Mouse (Mus musculus) E14TG2a.4 (cell line): ENCODE data around the gene Unc93b1.
"Not testable (repeated sequence)": the region's sequence is repeated elsewhere in the genome, so short reads cannot be mapped to it uniquely, and the experiment has no call there.

Source experiments
- H3K27me3 ChIP-seq: 2 replicates; pipeline ENCODE4 v1.6.1; 2014; ENCODE audit warnings: low read length, control low read depth; ENCODE audit not compliant: insufficient read depth
- H3K36me3 ChIP-seq: 2 replicates; pipeline ENCODE4 v1.6.1; 2014; ENCODE audit warnings: low read length, control low read depth; ENCODE audit not compliant: insufficient read depth
- H3K4me1 ChIP-seq: replicated peaks from 2 replicates; pipeline ENCODE4 v1.6.1; 2014; ENCODE audit warnings: low read depth, low read length, control low read depth
- H3K4me3 ChIP-seq: replicated peaks from 2 replicates; pipeline ENCODE4 v1.5.1; 2014; ENCODE audit warnings: mild to moderate bottlenecking, low read length
- H3K9me3 ChIP-seq: 2 replicates; pipeline ENCODE4 v1.6.1; 2014; ENCODE audit warnings: low read length, control low read depth
- CTCF ChIP-seq: conservative IDR thresholded peaks from 2 replicates; pipeline ENCODE4 v1.5.1; 2014; ENCODE audit warnings: low read length
- NANOG ChIP-seq: IDR thresholded peaks from 2 replicates; pipeline ENCODE4 v1.6.1; 2014; ENCODE audit warnings: borderline replicate concordance, low read length, mixed read lengths
- POU5F1 ChIP-seq: IDR thresholded peaks from 2 replicates; pipeline ENCODE4 v1.6.1; 2014; ENCODE audit warnings: low read length, borderline replicate concordance

Gene Unc93b1

GRCm38 (mm10) chr19:3958470-3958869 lies 23.5 kb downstream of the Unc93b1 start, which contains the start of gene Aldh3b3:
TSS of gene Aldh3b3 (plus strand) at chr19:3958645.
- H3K9me3 ChIP-seq = no peaks in the 10 kb centered on the region
- H3K27me3 ChIP-seq = peaks cover 20% of the 10 kb centered on the region
- no peaks in the 10 kb centered on the region for H3K36me3 ChIP-seq
- no peak for TF ChIP-seq NANOG
- TF ChIP-seq POU5F1 = no peak
- no peak for TF ChIP-seq CTCF
- no peak within 1 kb of the TSS for H3K4me3 ChIP-seq
- no peaks in the 10 kb centered on the region for H3K4me1 ChIP-seq

GRCm38 (mm10) chr19:3959030-3959429 lies 24.0 kb downstream of the Unc93b1 start:
- Histone ChIP-seq H3K4me3 (no peak overlapping the region), H3K9me3 (no peaks in the 10 kb centered on the region), H3K27me3 (peaks cover 20% of the 10 kb centered on the region), H3K36me3 (no peaks in the 10 kb centered on the region), H3K4me1 (no peaks in the 10 kb centered on the region)
- TF ChIP-seq NANOG = no peak
- TF ChIP-seq POU5F1 = no peak
- no peak for TF ChIP-seq CTCF

GRCm38 (mm10) chr19:3960211-3960610 lies 25.2 kb downstream of the Unc93b1 start:
- Histone ChIP-seq H3K36me3 (no peaks in the 10 kb centered on the region), H3K27me3 (peaks cover 16% of the 10 kb centered on the region), H3K4me1 (no peaks in the 10 kb centered on the region), H3K4me3 (no peak overlapping the region), H3K9me3 (no peaks in the 10 kb centered on the region)
- TF ChIP-seq NANOG (no peak), POU5F1 (no peak)

GRCm38 (mm10) chr19:3961805-3962204 lies 26.8 kb downstream of the Unc93b1 start:
- H3K36me3 ChIP-seq, H3K9me3 ChIP-seq, H3K27me3 ChIP-seq, H3K4me3 ChIP-seq, H3K4me1 ChIP-seq: not testable (repeated sequence)

GRCm38 (mm10) chr19:3962469-3962868 lies 27.5 kb downstream of the Unc93b1 start:
- H3K27me3 ChIP-seq = peaks cover 5% of the 10 kb centered on the region; the same call in 1 of the 2 replicates
- H3K36me3 ChIP-seq = no peaks in the 10 kb centered on the region
- no peaks in the 10 kb centered on the region for H3K4me1 ChIP-seq
- TF ChIP-seq CTCF (peak; percentile 41), POU5F1 (no peak), NANOG (no peak)
- no peak overlapping the region for H3K4me3 ChIP-seq
- no peaks in the 10 kb centered on the region for H3K9me3 ChIP-seq

GRCm38 (mm10) chr19:3964030-3964429 lies 29.0 kb downstream of the Unc93b1 start:
- Histone ChIP-seq H3K36me3 (no peaks in the 10 kb centered on the region), H3K9me3 (no peaks in the 10 kb centered on the region), H3K27me3 (no peaks in the 10 kb centered on the region), H3K4me3 (no peak overlapping the region), H3K4me1 (no peaks in the 10 kb centered on the region)
- TF ChIP-seq POU5F1 (no peak), CTCF (no peak), NANOG (no peak)

GRCm38 (mm10) chr19:3966330-3967075 lies 31.5 kb downstream of the Unc93b1 start:
- Histone ChIP-seq H3K4me1 (peaks cover 6% of the 10 kb centered on the region; the same call in 1 of the 2 replicates), H3K27me3 (peaks cover 6% of the 10 kb centered on the region; the same call in 1 of the 2 replicates), H3K4me3 (no peak overlapping the region), H3K9me3 (no peaks in the 10 kb centered on the region), H3K36me3 (no peaks in the 10 kb centered on the region)
- TF ChIP-seq POU5F1 (no peak), NANOG (no peak), CTCF (no peak; the same call in 1 of the 2 replicates)

- no peaks in the 10 kb centered on the region for H3K9me3 ChIP-seq
Measured at GRCm38 (mm10) chr19:3967258-3967657, 32.3 kb downstream of the Unc93b1 start.

GRCm38 (mm10) chr19:3972229-3972628 lies 37.2 kb downstream of the Unc93b1 start, which contains the start of gene Aldh3b2:
TSS of gene Aldh3b2 (plus strand) at chr19:3972328.
- TF ChIP-seq POU5F1 (no peak), CTCF (no peak)

More at GRCm38 (mm10) chr19:3967258-3967657, 32.3 kb downstream of the Unc93b1 start:
- Histone ChIP-seq H3K4me3 (no peak overlapping the region), H3K4me1 (peaks cover 11% of the 10 kb centered on the region), H3K36me3 (no peaks in the 10 kb centered on the region), H3K27me3 (peaks cover 6% of the 10 kb centered on the region; the same call in 1 of the 2 replicates)
- no peak for TF ChIP-seq POU5F1
- no peak for TF ChIP-seq NANOG

GRCm38 (mm10) chr19:3974608-3975007 lies 39.6 kb downstream of the Unc93b1 start:
- peaks cover 20% of the 10 kb centered on the region for H3K4me1 ChIP-seq
- H3K27me3 ChIP-seq, H3K4me3 ChIP-seq, H3K9me3 ChIP-seq, H3K36me3 ChIP-seq: not testable (repeated sequence)

More at GRCm38 (mm10) chr19:3972229-3972628, 37.2 kb downstream of the Unc93b1 start, which contains the start of gene Aldh3b2:
- Histone ChIP-seq H3K9me3 (no peaks in the 10 kb centered on the region), H3K4me1 (peaks cover 23% of the 10 kb centered on the region), H3K27me3 (peaks cover 8% of the 10 kb centered on the region; the same call in 1 of the 2 replicates), H3K4me3 (peak within 1 kb of the TSS; percentile 37; the same call in 1 of the 2 replicates), H3K36me3 (no peaks in the 10 kb centered on the region)
